Mouse (Mus musculus): ENCODE data around the gene Car6.

The Car6 gene

GRCm38 (mm10) chr4:150137368-150138083 is 63.6 kb downstream of the Car6 start:
- no peak for DNase-seq (ENCODE audit: extremely low read depth, insufficient read length, low spot score)

Measured in 3134 (cell line).